Mouse (Mus musculus): ENCODE data around the gene Klhl20.
A peak's percentile ranks its signal among the peaks of the same experiment; 100 is the strongest.

The Klhl20 gene

DNA sequence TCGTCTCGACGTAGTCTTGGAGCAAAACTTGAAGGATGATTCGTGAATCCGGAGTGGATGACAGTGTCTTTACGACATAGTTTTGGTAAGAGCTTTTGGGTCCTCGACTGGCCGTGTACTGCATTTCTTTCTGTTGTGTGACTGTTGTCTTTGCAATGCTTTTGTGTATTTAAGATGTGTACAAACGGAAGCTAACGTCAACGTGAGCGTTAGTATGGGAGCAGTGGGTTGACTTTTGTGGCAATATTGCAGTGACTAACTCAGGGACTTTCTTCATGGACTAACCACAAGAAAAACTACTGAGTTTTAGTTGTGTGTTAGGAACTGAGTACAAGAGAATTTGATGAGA is 60.1 kb downstream of the Klhl20 start:
- no peak for DNase-seq (ENCODE audit: low read depth, low spot score)

DNA sequence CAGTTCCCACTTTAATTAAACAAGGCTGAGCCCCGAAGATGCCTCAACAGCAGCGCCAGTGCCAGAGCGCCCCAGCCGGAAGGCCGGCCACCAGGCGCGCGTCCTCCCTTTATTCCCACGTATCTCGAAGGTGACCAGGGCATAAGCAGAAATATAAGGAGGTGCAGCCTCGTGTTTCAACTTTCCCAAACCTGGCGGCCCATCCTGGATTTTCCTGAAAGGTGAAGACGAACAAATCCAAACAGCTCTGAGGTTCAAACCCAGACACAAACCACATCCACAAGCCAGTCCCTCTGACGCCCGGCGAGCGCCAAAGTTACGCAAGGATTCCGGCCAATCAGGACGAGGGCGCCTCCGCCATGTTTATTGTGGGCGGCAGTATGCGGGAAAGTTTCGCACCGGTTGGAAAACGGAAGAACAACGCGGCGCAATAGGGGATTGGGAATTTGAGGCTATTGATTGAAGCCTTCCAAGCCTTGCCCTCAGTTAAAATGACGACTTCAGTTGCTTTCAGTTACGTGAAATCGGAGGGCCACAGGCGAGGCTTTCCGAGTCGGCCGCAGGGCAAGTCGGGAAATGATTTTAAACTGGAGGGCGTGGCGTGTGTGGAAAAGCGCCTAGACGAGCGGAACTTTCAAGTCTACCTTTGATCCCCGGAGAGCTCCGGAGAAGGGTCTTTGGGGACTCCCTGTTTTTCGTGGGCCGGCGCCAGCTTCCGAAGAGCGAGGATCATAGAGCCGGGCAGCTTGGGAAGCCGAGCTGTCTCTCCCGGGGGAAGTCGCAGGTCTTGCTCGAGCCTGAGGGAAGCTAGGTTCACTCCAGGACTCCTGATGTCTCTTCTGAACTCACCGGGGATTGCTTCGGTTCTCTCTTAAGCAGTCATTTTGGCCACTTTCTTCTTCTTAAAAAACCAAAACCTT is 60.7 kb downstream of the Klhl20 start, which contains the start of the genes Dars2 and Cenpl:
Gene Dars2, minus strand, starts transcription at position 307 of the 920 bp plus-strand sequence.
Gene Cenpl, plus strand, starts transcription at position 362 of the 920 bp plus-strand sequence.
- peak; percentile 99 for DNase-seq (ENCODE audit: low read depth, low spot score)

DNA sequence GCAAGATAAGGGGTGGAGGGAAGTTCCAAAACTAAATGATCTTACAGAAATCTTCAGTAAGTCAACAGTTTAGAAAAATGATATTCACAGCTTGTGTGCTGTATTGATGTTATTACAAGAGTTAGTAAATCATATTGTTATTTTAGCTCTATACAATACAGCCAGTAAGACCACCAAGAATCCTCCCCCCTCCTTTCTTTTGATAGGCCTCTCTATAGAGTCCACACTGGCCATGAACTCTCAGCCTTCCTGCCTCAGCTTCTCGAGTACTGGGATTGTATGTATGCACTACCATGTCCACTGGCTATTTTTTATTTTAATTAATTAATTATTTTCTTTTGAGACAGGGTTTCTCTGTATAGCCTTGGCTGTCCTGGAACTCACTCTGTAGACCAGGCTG is 68.0 kb downstream of the Klhl20 start:
- no peak for DNase-seq (ENCODE audit: low read depth, low spot score)

DNA sequence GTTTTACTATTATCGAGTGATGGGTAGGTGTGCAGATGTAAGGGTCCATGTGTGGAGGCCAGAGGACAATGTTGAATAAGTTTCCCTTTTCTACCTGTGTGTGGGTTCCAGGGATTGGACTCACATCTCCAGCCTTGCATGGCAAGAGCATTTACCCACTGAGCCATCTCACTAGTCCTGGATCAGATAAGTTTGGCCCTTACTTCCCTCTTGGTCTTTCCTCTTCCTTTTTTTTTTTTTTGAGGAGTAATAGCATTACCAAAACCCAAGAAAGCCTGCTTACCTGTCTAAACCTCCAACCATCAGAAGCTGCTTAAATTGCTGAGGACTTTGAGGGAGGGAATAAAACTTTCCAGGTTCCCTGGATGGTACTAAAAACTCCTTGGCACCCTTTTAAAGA is 74.1 kb downstream of the Klhl20 start:
- no peak for DNase-seq (ENCODE audit: low read depth, low spot score)

DNA sequence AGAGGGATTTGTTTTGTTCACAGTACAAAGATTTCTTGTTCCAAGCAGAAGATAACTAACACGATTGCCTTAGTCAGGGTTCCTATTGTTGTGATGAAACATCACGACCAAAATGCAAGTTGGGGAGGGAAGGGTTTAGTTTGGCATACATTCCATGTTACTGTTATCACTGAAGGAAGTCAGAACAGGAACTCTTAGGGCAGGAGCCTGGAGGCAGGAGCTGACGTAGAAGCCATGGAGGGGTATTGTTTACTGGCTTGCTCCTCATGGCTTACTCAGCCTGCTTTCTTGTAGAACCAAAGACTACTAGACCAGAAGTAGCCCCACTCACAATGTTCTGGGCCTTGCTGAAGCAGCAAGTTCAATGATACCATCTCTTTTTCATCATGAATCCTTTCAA is 84.3 kb downstream of the Klhl20 start:
- DNase-seq (ENCODE audit: low read depth, low spot score): no peak

DNA sequence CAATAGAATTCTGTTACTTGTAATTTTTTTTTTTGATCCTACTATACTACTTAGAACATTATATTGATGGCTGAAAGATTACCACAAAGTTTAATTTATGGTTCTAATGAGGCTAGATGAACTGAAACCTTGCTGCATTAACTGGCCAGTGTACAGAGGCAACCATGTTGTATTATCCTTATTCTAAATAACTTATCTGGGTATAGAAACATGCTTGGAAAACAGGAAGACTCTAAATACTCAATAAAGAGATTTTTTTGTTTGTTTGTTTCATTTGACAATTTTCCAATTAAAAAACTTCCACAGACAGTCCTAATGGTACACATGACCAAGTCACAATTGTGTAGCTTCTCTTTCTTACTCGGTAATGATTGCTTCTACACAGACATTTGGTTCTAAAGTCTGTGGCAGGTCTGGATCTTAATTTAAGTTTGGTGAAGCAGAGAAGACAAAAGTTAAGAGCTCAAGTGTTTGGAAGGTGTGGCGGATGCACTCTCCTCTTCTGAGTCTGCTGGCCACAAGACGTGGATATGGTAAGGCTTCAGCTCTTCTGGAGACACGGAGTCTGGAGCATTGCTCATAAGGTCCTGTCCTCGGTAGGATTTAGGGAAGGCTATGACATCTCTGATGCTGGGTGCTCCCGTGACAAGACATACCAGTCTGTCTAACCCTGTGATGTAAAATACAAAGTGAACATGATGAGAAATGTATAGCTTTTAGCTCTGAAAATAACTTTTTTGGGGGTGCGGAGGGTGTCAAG is 89.9 kb downstream of the Klhl20 start:
- DNase-seq (ENCODE audit: low read depth, low spot score): no peak

DNA sequence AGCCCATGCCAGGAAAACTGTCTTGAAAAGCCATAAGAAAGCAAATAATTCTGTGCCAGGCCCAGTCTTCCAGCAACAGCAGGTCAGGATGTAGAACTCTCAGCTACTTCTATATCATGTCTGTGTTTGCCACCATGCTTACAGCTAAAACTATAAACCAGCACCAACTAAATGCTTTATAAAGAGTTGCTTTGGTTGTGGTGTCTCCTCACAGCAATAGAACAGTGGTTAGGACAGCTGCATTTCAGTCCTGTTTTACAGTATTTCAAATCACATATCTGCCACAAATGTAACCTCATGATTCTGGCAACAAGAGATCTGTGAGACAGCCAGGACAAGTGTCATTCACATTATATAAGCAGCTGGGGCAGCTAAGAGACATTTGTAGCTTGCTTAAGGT is 90.5 kb downstream of the Klhl20 start:
- no peak for DNase-seq (ENCODE audit: low read depth, low spot score)

DNA sequence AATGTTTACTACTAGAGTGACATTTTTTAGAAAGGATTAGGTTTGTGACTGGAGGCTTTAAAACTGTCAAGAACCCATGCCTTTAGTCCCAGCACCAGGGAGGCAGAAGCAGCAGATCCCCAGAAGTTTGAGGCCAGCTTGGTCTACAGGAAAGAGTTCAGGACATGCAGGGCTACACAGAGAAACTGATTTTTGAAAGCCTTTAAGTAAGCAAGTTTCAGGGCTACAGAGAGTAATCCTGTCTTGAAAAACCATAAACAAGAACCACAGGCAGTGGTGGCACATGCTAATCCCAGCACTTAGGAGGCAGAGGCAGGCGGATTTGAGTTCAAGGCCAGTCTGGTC is 90.9 kb downstream of the Klhl20 start:
- no peak for DNase-seq (ENCODE audit: low read depth, low spot score)

DNA sequence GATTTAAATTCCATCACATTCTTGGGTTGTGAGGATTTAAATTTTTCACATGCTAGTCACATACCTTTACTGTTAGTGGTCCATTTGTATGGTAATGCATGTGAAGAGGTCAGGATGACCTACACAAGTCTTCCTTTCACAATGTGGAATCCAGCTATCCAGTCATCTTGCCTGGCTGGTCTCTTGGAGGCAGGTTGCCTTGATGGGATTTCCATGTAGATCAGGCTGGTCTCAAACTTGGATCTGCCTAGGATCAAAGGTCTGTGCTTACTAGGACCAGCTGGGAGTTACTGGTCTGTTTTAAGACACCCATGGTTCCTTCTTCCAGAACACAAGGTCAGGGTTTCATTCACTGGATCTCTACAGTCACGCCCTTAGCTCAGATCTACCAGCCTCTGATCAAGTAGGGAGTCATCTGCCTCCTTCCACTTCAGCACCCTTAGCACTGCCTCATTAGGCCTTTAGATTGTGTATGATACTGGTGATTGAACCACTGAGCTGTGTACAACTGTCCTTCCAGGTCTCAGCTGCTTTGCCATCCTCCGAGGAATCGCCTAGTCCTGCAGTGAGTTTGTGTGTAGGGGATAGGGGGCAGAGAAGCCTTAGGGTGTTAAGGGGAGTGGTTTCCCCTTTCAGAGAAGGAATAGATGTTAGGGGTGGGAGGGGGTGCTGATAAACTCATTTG is 91.4 kb downstream of the Klhl20 start:
- DNase-seq (ENCODE audit: low read depth, low spot score): no peak

DNA sequence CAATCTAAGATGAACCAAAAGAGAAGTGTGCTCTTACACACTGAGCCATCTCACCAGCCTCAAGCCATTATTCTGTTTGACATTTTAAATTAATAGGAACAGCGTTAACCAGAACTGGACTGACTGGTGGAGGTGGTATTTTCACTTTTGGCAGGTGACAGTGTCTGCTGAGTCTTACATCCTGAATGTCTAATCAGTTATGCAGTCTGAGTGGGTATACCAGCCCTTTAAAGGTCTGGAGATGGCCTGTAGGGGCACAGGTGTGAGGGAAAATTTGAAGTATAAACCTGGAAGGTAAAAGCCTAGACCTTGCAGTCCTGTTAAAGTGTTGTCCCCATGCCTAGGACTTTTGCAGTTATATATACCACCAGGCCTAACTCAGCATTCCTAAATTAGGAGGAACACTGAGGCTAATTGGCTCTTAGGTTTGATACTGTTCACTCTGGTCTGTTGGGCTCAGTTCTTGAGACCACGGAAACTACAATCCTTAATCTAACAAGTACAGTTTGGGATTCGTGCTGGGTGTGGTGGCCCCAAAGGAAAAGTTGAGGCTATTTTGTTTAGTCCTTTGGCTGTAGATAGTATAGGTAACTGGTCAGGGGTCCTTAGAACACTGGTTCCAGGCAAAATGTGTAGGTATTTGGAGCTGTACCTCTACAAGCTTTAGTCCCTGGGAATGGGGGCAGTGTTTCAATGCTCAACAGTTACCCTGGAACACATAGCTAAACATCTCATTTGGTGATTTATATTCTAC is 92.2 kb downstream of the Klhl20 start:
- DNase-seq (ENCODE audit: low read depth, low spot score): no peak

All from brain, adult 2 months (tissue).